Mouse (Mus musculus) cerebellum, postnatal 4 days (tissue): ENCODE measurements at regions not wholly inside any gene's neighbourhood (a gene's known extent, or its start where the extent isn't known, plus 50 kb on each side); places are given as distances from the start of the nearest gene placed in this dataset.
"Not testable (repeated sequence)": the region's sequence is repeated elsewhere in the genome, so short reads cannot be mapped to it uniquely, and the experiment has no call there.

Experiments
- DNase-seq, 2 experiments: peaks; one replicate each; pipeline ENCODE4 v3.0.0; 2022; ENCODE audit warnings: low spot score in 2 of 2, mixed read lengths in 1 of 2

GRCm38 (mm10) chr15:41920270-41920669 is 1786.1 kb downstream of the 9330182O14Rik start:
- DNase-seq = no peak

GRCm38 (mm10) chr15:41936697-41937096 is 1802.5 kb downstream of the 9330182O14Rik start:
- DNase-seq = no peak

- no peak for DNase-seq
Measured at GRCm38 (mm10) chr15:41945226-41945625, 1811.1 kb downstream of the 9330182O14Rik start.

- DNase-seq = no peak
Measured at GRCm38 (mm10) chr15:41947888-41948287, 1813.7 kb downstream of the 9330182O14Rik start.

- no peak for DNase-seq
Measured at GRCm38 (mm10) chr15:41948347-41949093, 1814.4 kb downstream of the 9330182O14Rik start.

GRCm38 (mm10) chr15:41949094-41949461 is 1814.9 kb downstream of the 9330182O14Rik start:
- no peak for DNase-seq

- DNase-seq = peak in 1 of 2 experiments; percentile 8
Measured at GRCm38 (mm10) chr15:41951276-41951675, 1817.1 kb downstream of the 9330182O14Rik start.

- DNase-seq = no peak
Measured at GRCm38 (mm10) chr15:41960597-41960996, 1826.4 kb downstream of the 9330182O14Rik start.

GRCm38 (mm10) chr15:41970877-41971276 is 1836.7 kb downstream of the 9330182O14Rik start:
- DNase-seq = no peak

GRCm38 (mm10) chr15:41973263-41973662 is 1839.1 kb downstream of the 9330182O14Rik start:
- peak; percentile 93 to 94 for DNase-seq

GRCm38 (mm10) chr15:41977196-41977595 is 1843.0 kb downstream of the 9330182O14Rik start:
- DNase-seq = no peak

GRCm38 (mm10) chr15:41977649-41978231 is 1843.6 kb downstream of the 9330182O14Rik start:
- peak in 1 of 2 experiments; percentile 52 for DNase-seq

- no peak for DNase-seq
Measured at GRCm38 (mm10) chr15:41983261-41983660, 1849.1 kb downstream of the 9330182O14Rik start.

- DNase-seq = no peak
Measured at GRCm38 (mm10) chr15:41984267-41984666, 1850.1 kb downstream of the 9330182O14Rik start.

GRCm38 (mm10) chr15:41986264-41986663 is 1852.1 kb downstream of the 9330182O14Rik start:
- DNase-seq = no peak

- DNase-seq = no peak
Measured at GRCm38 (mm10) chr15:41989065-41989464, 1854.9 kb downstream of the 9330182O14Rik start.

GRCm38 (mm10) chr15:41991816-41992215 is 1857.7 kb downstream of the 9330182O14Rik start:
- no peak for DNase-seq

GRCm38 (mm10) chr15:42032286-42032685 is 1898.1 kb downstream of the 9330182O14Rik start:
- DNase-seq = not testable (repeated sequence)

- DNase-seq = no peak
Measured at GRCm38 (mm10) chr15:42047088-42047976, 1913.2 kb downstream of the 9330182O14Rik start.

- DNase-seq = peak in 1 of 2 experiments; percentile 26
Measured at GRCm38 (mm10) chr15:42056772-42057171, 1922.6 kb downstream of the 9330182O14Rik start.

- DNase-seq = peak; percentile 20 to 65
Measured at GRCm38 (mm10) chr15:42068207-42068831, 1934.2 kb downstream of the 9330182O14Rik start.

GRCm38 (mm10) chr15:42069072-42069471 is 1934.9 kb downstream of the 9330182O14Rik start:
- DNase-seq = no peak
